Mouse (Mus musculus) hematopoietic stem cell, adult 5-6 weeks (primary cell): ENCODE results near the gene Rps29. TPM values are rescaled to one million over a fixed set of nuclear protein-coding genes. Genes with fewer than 3 reads are reported as not detected.
A peak's percentile ranks its signal among the peaks of the same experiment; 100 is the strongest.
"Not testable (repeated sequence)": the region's sequence is repeated elsewhere in the genome, so short reads cannot be mapped to it uniquely, and the experiment has no call there.

Experiments
- ATAC-seq, 2 experiments: fragments of 125-278 bp in 1 of 2; replicated peaks in 1 of 2; 2 replicates each; pipeline ENCODE4 v1.8.0; 2016 to 2017; ENCODE audit warnings: inconsistent platforms in 2 of 2, mild to moderate bottlenecking in 2 of 2, moderate number of reproducible peaks in 2 of 2, low read depth in 1 of 2, moderate TSS enrichment in 1 of 2; ENCODE audit not compliant: low FRiP score in 2 of 2, poor library complexity in 2 of 2, severe bottlenecking in 2 of 2, insufficient read depth in 1 of 2, low TSS enrichment in 1 of 2
- total RNA-seq: library from RNA; stranded (forward); fragments of 172-1452, 232-1000 nt; gene quantifications from 2 replicates; pipeline ENCODE4 v1.2.3, GENCODE M21; 2017

Gene Rps29
- total RNA-seq, 1 experiment from 2014 or later, result 2,489 TPM

GRCm38 (mm10) chr12:69184342-69185295 is 25.6 kb upstream of the Rps29 start:
- peak; percentile 30 to 54 for ATAC-seq

- peak; percentile 93 for ATAC-seq
Observed at GRCm38 (mm10) chr12:69183583-69184308, 24.8 kb upstream of the Rps29 start, which contains the start of the genes Rpl36al and Mgat2. TSS of gene Rpl36al (minus strand) at chr12:69184083. TSS of gene Mgat2 (plus strand) at chr12:69184157.

GRCm38 (mm10) chr12:69181800-69182199 is 22.8 kb upstream of the Rps29 start:
- no peak for ATAC-seq

GRCm38 (mm10) chr12:69179371-69179770 is 20.4 kb upstream of the Rps29 start:
- ATAC-seq, result no peak

- ATAC-seq, result no peak
Observed at GRCm38 (mm10) chr12:69177526-69177925, 18.5 kb upstream of the Rps29 start.

GRCm38 (mm10) chr12:69175975-69176374 is 17.0 kb upstream of the Rps29 start:
- ATAC-seq, result no peak

GRCm38 (mm10) chr12:69171307-69171706 is 12.3 kb upstream of the Rps29 start:
- no peak for ATAC-seq

- peak; percentile 94 to 96 for ATAC-seq
Observed at GRCm38 (mm10) chr12:69168461-69169106, 9.6 kb upstream of the Rps29 start, which contains the start of gene Lrr1. TSS of gene Lrr1 (plus strand) at chr12:69168814.

GRCm38 (mm10) chr12:69167656-69168460 is 8.9 kb upstream of the Rps29 start:
- no peak for ATAC-seq

- not testable (repeated sequence) for ATAC-seq
Observed at GRCm38 (mm10) chr12:69166861-69167581, 8.0 kb upstream of the Rps29 start.

- no peak for ATAC-seq
Observed at GRCm38 (mm10) chr12:69164904-69165303, 5.9 kb upstream of the Rps29 start.

- ATAC-seq, result not testable (repeated sequence)
Observed at GRCm38 (mm10) chr12:69163586-69163985, 4.6 kb upstream of the Rps29 start.

GRCm38 (mm10) chr12:69160677-69161076 is 1.7 kb upstream of the Rps29 start:
- ATAC-seq, result not testable (repeated sequence)

- peak; percentile 24 to 55; a peak in 3 of 4 replicates for ATAC-seq
Observed at GRCm38 (mm10) chr12:69159578-69159940, 573 bp upstream of the Rps29 start.

- peak in 1 of 2 experiments; percentile 6; a peak in 1 of 4 replicates for ATAC-seq
Observed at GRCm38 (mm10) chr12:69158366-69158764, 621 bp downstream of the Rps29 start.

- no peak for ATAC-seq
Observed at GRCm38 (mm10) chr12:69157107-69157506, 1.9 kb downstream of the Rps29 start.
